In genomic region chr1:161748138-161748537, GRCm38 (mm10) we compare ENCODE assay signal across 8 mouse cellular contexts. TPM values are rescaled to one million over a fixed set of nuclear protein-coding genes. Genes with fewer than 3 reads are reported as not detected.
DNase-seq lines count a peak whose midpoint lies in the region; TF ChIP-seq lines count a peak whose summit lies in the region.

No protein-coding gene starts in this region.

- TF ChIP-seq POLR2A in spleen, adult 2 months (IDR thresholded peaks at IDR 0.05; ENCODE audit: low read depth, low read length): no peak

- peak; percentile 87; the same call in 1 of the 2 replicates for TF ChIP-seq CTCF in spleen, adult 2 months (IDR thresholded peaks at IDR 0.05; ENCODE audit: extremely low read depth, insufficient read depth, insufficient read length, insufficient replicate concordance)

- H3K4me1 ChIP-seq in spleen, adult 2 months (ENCODE audit: control insufficient read depth, insufficient read depth, insufficient read length): no peaks in the 10 kb centered on the region

- no peaks in the 10 kb centered on the region for H3K27me3 ChIP-seq in spleen, adult 2 months (ENCODE audit: control insufficient read depth, insufficient read depth, low read length)

- no peak overlapping the region for H3K4me3 ChIP-seq in spleen, adult 2 months (ENCODE audit: extremely low read depth, insufficient read depth, insufficient read length)

- no peaks in the 10 kb centered on the region for H3K36me3 ChIP-seq in spleen, adult 2 months (ENCODE audit: control insufficient read depth, insufficient read depth, low read length)

- intact Hi-C loops in gastrocnemius, postnatal 36 days (cut with DNase I): no loop called here

- WGBS in spleen, adult 2 months: 4% methylated on average over 8 of the region's 8 CpGs

- H3K27ac ChIP-seq in spleen, adult 2 months (ENCODE audit: insufficient read depth, low read length): no peak overlapping the region

- DNase-seq in gastrocnemius, postnatal 10 days: peak; percentile 48
- no peak for DNase-seq in gastrocnemius, postnatal 36 days
- peak; percentile 89 for DNase-seq in CD4-positive, CD25-positive, alpha-beta regulatory T cell, adult 2 months (ENCODE audit: low read depth, low spot score)
- peak; percentile 79 for DNase-seq in adrenal gland, postnatal 14 days
- peak; percentile 53 for DNase-seq in forelimb bud, embryonic 11.5 days (ENCODE audit: low read depth, low spot score)
- peak; percentile 19 to 46 for DNase-seq in layer of hippocampus, adult 8-10 months (ENCODE audit: low spot score in 2 of 2)
- DNase-seq in lung, postnatal 25 days (ENCODE audit: low spot score): peak; percentile 65
- peak; percentile 65 to 80 for DNase-seq in spleen, adult 2 months (ENCODE audit: low read depth in 1 of 2, low spot score in 2 of 2)

RNA-seq across cellular contexts. Expression of gene Fasl, which starts 40.2 kb away (rescaled TPM):
- total RNA-seq in gastrocnemius, postnatal 10 days (2021): not detected
- total RNA-seq in gastrocnemius, postnatal 36 days (2021): not detected
- not detected in 2 replicates for total RNA-seq in adrenal gland, postnatal 14 days (2021)
- under 1 TPM in 2 of 4 experiments, not detected in 2; 0.21 to 0.24 TPM for total RNA-seq in layer of hippocampus, adult 8-10 months (2022)
- polyA plus RNA-seq in spleen, adult 2 months (2012; rRNA removed): 1.1 and 1.2 TPM in 2 replicates

Comparison
In these comparisons a context has a peak if more than half of its experiments do, and no peak if none do; other contexts are left out.
1. DNase-seq: peak in gastrocnemius, postnatal 10 days (single experiment), CD4-positive, CD25-positive, alpha-beta regulatory T cell, adult 2 months (single experiment), adrenal gland, postnatal 14 days (single experiment), forelimb bud, embryonic 11.5 days (single experiment), layer of hippocampus, adult 8-10 months (2 of 2), lung, postnatal 25 days (single experiment) and spleen, adult 2 months (2 of 2); none in gastrocnemius, postnatal 36 days (0 of 2).